Mouse (Mus musculus): Measurements from ENCODE around the gene Mmp15.
A peak's percentile ranks its signal among the peaks of the same experiment; 100 is the strongest.

Mmp15 gene

GRCm38 (mm10) chr8:95344668-95345067, 7.4 kb upstream of the Mmp15 start:
- DNase-seq: no peak

GRCm38 (mm10) chr8:95346643-95347545, 5.2 kb upstream of the Mmp15 start:
- peak; percentile 88 for DNase-seq

- no peak for DNase-seq
Observed at GRCm38 (mm10) chr8:95348356-95348755, 3.7 kb upstream of the Mmp15 start.

GRCm38 (mm10) chr8:95348811-95349630, 3.0 kb upstream of the Mmp15 start:
- peak; percentile 85 for DNase-seq

GRCm38 (mm10) chr8:95351461-95351860, 607 bp upstream of the Mmp15 start:
- no peak for DNase-seq

- DNase-seq: peak; percentile 59
Observed at GRCm38 (mm10) chr8:95352871-95353866, 1.1 kb downstream of the Mmp15 start.

GRCm38 (mm10) chr8:95354606-95355005, 2.5 kb downstream of the Mmp15 start:
- DNase-seq: no peak

- DNase-seq: no peak
Observed at GRCm38 (mm10) chr8:95358550-95359411, 6.7 kb downstream of the Mmp15 start.

GRCm38 (mm10) chr8:95360181-95361015, 8.3 kb downstream of the Mmp15 start:
- DNase-seq: no peak

- DNase-seq: no peak
Observed at GRCm38 (mm10) chr8:95361016-95361341, 8.9 kb downstream of the Mmp15 start.

GRCm38 (mm10) chr8:95362272-95362671, 10.2 kb downstream of the Mmp15 start:
- DNase-seq: no peak

GRCm38 (mm10) chr8:95363849-95364248, 11.8 kb downstream of the Mmp15 start:
- DNase-seq: no peak

GRCm38 (mm10) chr8:95369581-95370326, 17.7 kb downstream of the Mmp15 start:
- no peak for DNase-seq

- no peak for DNase-seq
Observed at GRCm38 (mm10) chr8:95373389-95374002, 21.4 kb downstream of the Mmp15 start.

GRCm38 (mm10) chr8:95374429-95374828, 22.4 kb downstream of the Mmp15 start:
- no peak for DNase-seq

GRCm38 (mm10) chr8:95375374-95375930, 23.4 kb downstream of the Mmp15 start:
- DNase-seq: no peak

- DNase-seq: no peak
Observed at GRCm38 (mm10) chr8:95376309-95376999, 24.4 kb downstream of the Mmp15 start.

- DNase-seq: no peak
Observed at GRCm38 (mm10) chr8:95377101-95377500, 25.0 kb downstream of the Mmp15 start.

Data from right cerebral cortex, postnatal 4 days (tissue).